Mouse (Mus musculus): ENCODE results near the gene Htr1b. TPM values are rescaled to one million over a fixed set of nuclear protein-coding genes. Genes with fewer than 3 reads are reported as not detected.

Gene Htr1b
- polyA plus RNA-seq, 1 experiment from 2014 or later: 0.68 TPM

Other genes with a start within 250 kb of the Htr1b start
- 0.59 and 0.89 TPM in 2 replicates for gene Mei4, start 229.8 kb upstream of the Htr1b start, polyA plus RNA-seq (2015; fragmentation: Nextera tagmentation; extraction: Ambion mirVana)